Mouse (Mus musculus) cerebellum, postnatal 25 days (tissue): ENCODE measurements around the gene Ubash3b.

Experiments
- DNase-seq, 2 experiments: peaks; one replicate each; pipeline ENCODE4 v3.0.0; 2021; ENCODE audit warnings: mixed read lengths in 2 of 2

Ubash3b gene

GRCm38 (mm10) chr9:41162363-41162762, 866 bp upstream of the Ubash3b start:
- no peak for DNase-seq

GRCm38 (mm10) chr9:41160536-41161176, 841 bp downstream of the Ubash3b start:
- DNase-seq, result no peak

GRCm38 (mm10) chr9:41159223-41159622, 2.3 kb downstream of the Ubash3b start:
- DNase-seq, result no peak

GRCm38 (mm10) chr9:41157872-41158567, 3.5 kb downstream of the Ubash3b start:
- DNase-seq, result no peak

- DNase-seq, result peak; percentile 87 to 93
Observed at GRCm38 (mm10) chr9:41157020-41157871, 4.3 kb downstream of the Ubash3b start.

- DNase-seq, result peak; percentile 70 to 74
Observed at GRCm38 (mm10) chr9:41156720-41157019, 4.8 kb downstream of the Ubash3b start.

- peak; percentile 66 to 70 for DNase-seq
Observed at GRCm38 (mm10) chr9:41156006-41156719, 5.3 kb downstream of the Ubash3b start.

GRCm38 (mm10) chr9:41153979-41154378, 7.5 kb downstream of the Ubash3b start:
- DNase-seq, result no peak

GRCm38 (mm10) chr9:41153050-41153449, 8.4 kb downstream of the Ubash3b start:
- peak in 1 of 2 experiments; percentile 49 for DNase-seq

GRCm38 (mm10) chr9:41151491-41151890, 10.0 kb downstream of the Ubash3b start:
- DNase-seq, result peak; percentile 68 to 75

- peak in 1 of 2 experiments; percentile 35 for DNase-seq
Observed at GRCm38 (mm10) chr9:41149896-41150295, 11.6 kb downstream of the Ubash3b start.

- peak; percentile 82 to 84 for DNase-seq
Observed at GRCm38 (mm10) chr9:41149079-41149676, 12.3 kb downstream of the Ubash3b start.

- peak; percentile 69 to 74 for DNase-seq
Observed at GRCm38 (mm10) chr9:41148600-41148999, 12.9 kb downstream of the Ubash3b start.

- peak; percentile 44 to 51 for DNase-seq
Observed at GRCm38 (mm10) chr9:41147203-41147842, 14.2 kb downstream of the Ubash3b start.

- DNase-seq, result no peak
Observed at GRCm38 (mm10) chr9:41143825-41144224, 17.7 kb downstream of the Ubash3b start.

GRCm38 (mm10) chr9:41143115-41143514, 18.4 kb downstream of the Ubash3b start:
- no peak for DNase-seq

GRCm38 (mm10) chr9:41141026-41141425, 20.5 kb downstream of the Ubash3b start:
- DNase-seq, result no peak

- no peak for DNase-seq
Observed at GRCm38 (mm10) chr9:41138987-41139808, 22.3 kb downstream of the Ubash3b start.

GRCm38 (mm10) chr9:41136691-41137467, 24.6 kb downstream of the Ubash3b start:
- no peak for DNase-seq

GRCm38 (mm10) chr9:41136273-41136672, 25.2 kb downstream of the Ubash3b start:
- DNase-seq, result no peak
